Mouse (Mus musculus) forebrain, embryonic 13.5 days (tissue): ENCODE data around the gene S100a2. TPM values are rescaled to one million over a fixed set of nuclear protein-coding genes. Genes with fewer than 3 reads are reported as not detected.

ENCODE experiments used
- ATAC-seq: fragments of 200-750 bp; cut with Nextera tagmentation; 2 replicates; pipeline ENCODE4 v1.8.0; 2017
- H3K27ac ChIP-seq: fragments of 300-500 bp; sonication (generic); 2 replicates; pipeline ENCODE4 v1.5.1; 2015; ENCODE audit warnings: inconsistent platforms, mild to moderate bottlenecking, moderate library complexity
- H3K27me3 ChIP-seq: fragments of 300-500 bp; sonication (generic); 2 replicates; pipeline ENCODE4 v1.6.1; 2015; ENCODE audit warnings: mild to moderate bottlenecking, inconsistent platforms
- H3K36me3 ChIP-seq: fragments of 300-500 bp; sonication (generic); 2 replicates; pipeline ENCODE4 v1.6.1; 2015; ENCODE audit warnings: mild to moderate bottlenecking, inconsistent platforms; ENCODE audit not compliant: poor library complexity, severe bottlenecking
- H3K4me1 ChIP-seq: fragments of 300-500 bp; sonication (generic); 2 replicates; pipeline ENCODE4 v1.6.1; 2015; ENCODE audit warnings: inconsistent platforms
- H3K4me2 ChIP-seq: fragments of 300-500 bp; sonication (generic); 2 replicates; pipeline ENCODE4 v1.6.1; 2015; ENCODE audit warnings: inconsistent platforms, mild to moderate bottlenecking, moderate library complexity
- H3K4me3 ChIP-seq: fragments of 300-500 bp; sonication (generic); 2 replicates; pipeline ENCODE4 v1.5.1; 2015; ENCODE audit warnings: mild to moderate bottlenecking, inconsistent platforms
- H3K9ac ChIP-seq: fragments of 300-500 bp; sonication (generic); 2 replicates; pipeline ENCODE4 v1.6.1; 2015; ENCODE audit warnings: mild to moderate bottlenecking, inconsistent platforms
- H3K9me3 ChIP-seq: fragments of 300-500 bp; sonication (generic); replicated peaks from 2 replicates; pipeline ENCODE4 v1.6.1; 2016; ENCODE audit warnings: inconsistent platforms
- WGBS: fragments of 180-500 bp; shearing (Covaris S2); methylation state at CpG from one replicate; pipeline ENCODE4 v1.1.7; 2015; 5-methylcytosine and 5-hydroxymethylcytosine counted together
- polyA plus RNA-seq: library from polyadenylated mRNA; unstranded; fragments of >200 nt; fragmentation: Nextera tagmentation; extraction: Ambion mirVana; gene quantifications from 2 replicates; pipeline ENCODE4 v1.2.1, GENCODE M21; 2015

The S100a2 gene
- polyA plus RNA-seq, 1 experiment from 2014 or later, result not detected

GRCm38 (mm10) chr3:90582156-90582555, 7.9 kb upstream of the S100a2 start:
- WGBS, result 100% methylated on average over 1 of the region's 1 CpGs

GRCm38 (mm10) chr3:90582556-90582955, 7.5 kb upstream of the S100a2 start:
- no peaks in the 10 kb centered on the region for H3K36me3 ChIP-seq
- H3K27ac ChIP-seq, result no peak overlapping the region
- H3K4me2 ChIP-seq, result no peak overlapping the region
- WGBS, result 87% methylated on average over 4 of the region's 4 CpGs
- H3K27me3 ChIP-seq, result no peaks in the 10 kb centered on the region
- H3K4me1 ChIP-seq, result no peaks in the 10 kb centered on the region
- no peaks in the 10 kb centered on the region for H3K9me3 ChIP-seq
- ATAC-seq, result no peak
- H3K9ac ChIP-seq, result no peak overlapping the region
- no peak overlapping the region for H3K4me3 ChIP-seq

More at GRCm38 (mm10) chr3:90582156-90582555, 7.9 kb upstream of the S100a2 start:
- Histone ChIP-seq H3K27ac (no peak overlapping the region), H3K4me1 (no peaks in the 10 kb centered on the region), H3K4me3 (no peak overlapping the region), H3K27me3 (no peaks in the 10 kb centered on the region), H3K9ac (no peak overlapping the region), H3K36me3 (no peaks in the 10 kb centered on the region), H3K4me2 (no peak overlapping the region), H3K9me3 (no peaks in the 10 kb centered on the region)
- ATAC-seq, result no peak

- Histone ChIP-seq H3K9ac (no peak overlapping the region), H3K9me3 (no peaks in the 10 kb centered on the region), H3K36me3 (no peaks in the 10 kb centered on the region), H3K4me1 (no peaks in the 10 kb centered on the region), H3K4me3 (no peak overlapping the region), H3K27me3 (no peaks in the 10 kb centered on the region), H3K4me2 (no peak overlapping the region), H3K27ac (no peak overlapping the region)
- no peak for ATAC-seq
- WGBS, result 47% methylated on average over 3 of the region's 3 CpGs
These were observed 6.2 kb upstream of the S100a2 start for GRCm38 (mm10) chr3:90583893-90584292.

GRCm38 (mm10) chr3:90585595-90585994, 4.5 kb upstream of the S100a2 start:
- Histone ChIP-seq H3K4me2 (no peak overlapping the region), H3K9me3 (no peaks in the 10 kb centered on the region), H3K36me3 (no peaks in the 10 kb centered on the region), H3K27me3 (no peaks in the 10 kb centered on the region), H3K4me1 (no peaks in the 10 kb centered on the region), H3K9ac (no peak overlapping the region), H3K27ac (no peak overlapping the region), H3K4me3 (no peak overlapping the region)
- ATAC-seq, result peak; percentile 36
- 38% methylated on average over 5 of the region's 5 CpGs for WGBS

- Histone ChIP-seq H3K4me2 (no peak overlapping the region), H3K9me3 (no peaks in the 10 kb centered on the region), H3K36me3 (no peaks in the 10 kb centered on the region), H3K27ac (no peak overlapping the region), H3K9ac (no peak overlapping the region), H3K4me3 (no peak overlapping the region), H3K27me3 (no peaks in the 10 kb centered on the region), H3K4me1 (no peaks in the 10 kb centered on the region)
- ATAC-seq, result 0 out of 2 replicates have a peak, but pooled peaks have one; percentile 10
- WGBS, result 85% methylated on average over 15 of the region's 15 CpGs
These were observed 3.9 kb upstream of the S100a2 start for GRCm38 (mm10) chr3:90586016-90586643.

GRCm38 (mm10) chr3:90586906-90587305, 3.1 kb upstream of the S100a2 start:
- WGBS, result 78% methylated on average over 10 of the region's 10 CpGs
- H3K4me2 ChIP-seq, result no peak overlapping the region
- no peak for ATAC-seq

GRCm38 (mm10) chr3:90587361-90588101, 2.5 kb upstream of the S100a2 start:
- no peak for ATAC-seq
- H3K27me3 ChIP-seq, result no peaks in the 10 kb centered on the region
- H3K9me3 ChIP-seq, result no peaks in the 10 kb centered on the region
- H3K27ac ChIP-seq, result no peak overlapping the region
- no peak overlapping the region for H3K9ac ChIP-seq
- 89% methylated on average over 14 of the region's 14 CpGs for WGBS
- H3K4me1 ChIP-seq, result no peaks in the 10 kb centered on the region
- no peaks in the 10 kb centered on the region for H3K36me3 ChIP-seq
- H3K4me2 ChIP-seq, result no peak overlapping the region
- no peak overlapping the region for H3K4me3 ChIP-seq

More at GRCm38 (mm10) chr3:90586906-90587305, 3.1 kb upstream of the S100a2 start:
- H3K27me3 ChIP-seq, result no peaks in the 10 kb centered on the region
- H3K27ac ChIP-seq, result no peak overlapping the region
- no peaks in the 10 kb centered on the region for H3K36me3 ChIP-seq
- no peaks in the 10 kb centered on the region for H3K4me1 ChIP-seq
- no peak overlapping the region for H3K9ac ChIP-seq
- no peak overlapping the region for H3K4me3 ChIP-seq
- H3K9me3 ChIP-seq, result no peaks in the 10 kb centered on the region

GRCm38 (mm10) chr3:90589390-90589789, 657 bp upstream of the S100a2 start:
- H3K4me3 ChIP-seq, result no peak overlapping the region
- no peaks in the 10 kb centered on the region for H3K4me1 ChIP-seq
- H3K9ac ChIP-seq, result no peak overlapping the region
- H3K36me3 ChIP-seq, result no peaks in the 10 kb centered on the region
- 0 out of 2 replicates have a peak, but pooled peaks cover 4% of the 10 kb centered on the region for H3K9me3 ChIP-seq
- no peak for ATAC-seq
- no peak overlapping the region for H3K4me2 ChIP-seq
- no peaks in the 10 kb centered on the region for H3K27me3 ChIP-seq
- WGBS, result 88% methylated on average over 6 of the region's 6 CpGs
- no peak overlapping the region for H3K27ac ChIP-seq

GRCm38 (mm10) chr3:90594466-90594865, 4.4 kb downstream of the S100a2 start:
- Histone ChIP-seq H3K36me3 (no peaks in the 10 kb centered on the region), H3K4me2 (no peak overlapping the region), H3K4me3 (no peak overlapping the region), H3K9ac (no peak overlapping the region), H3K9me3 (0 out of 2 replicates have a peak, but pooled peaks cover 4% of the 10 kb centered on the region), H3K4me1 (no peaks in the 10 kb centered on the region), H3K27me3 (no peaks in the 10 kb centered on the region), H3K27ac (no peak overlapping the region)
- ATAC-seq, result no peak
- WGBS, result 93% methylated on average over 1 of the region's 1 CpGs

- no peak overlapping the region for H3K4me2 ChIP-seq
- WGBS, result 82% methylated on average over 5 of the region's 5 CpGs
- no peak for ATAC-seq
- H3K36me3 ChIP-seq, result no peaks in the 10 kb centered on the region
- H3K4me3 ChIP-seq, result no peak overlapping the region
- 0 out of 2 replicates have a peak, but pooled peaks cover 4% of the 10 kb centered on the region for H3K9me3 ChIP-seq
- H3K4me1 ChIP-seq, result no peaks in the 10 kb centered on the region
- no peaks in the 10 kb centered on the region for H3K27me3 ChIP-seq
- no peak overlapping the region for H3K9ac ChIP-seq
- H3K27ac ChIP-seq, result no peak overlapping the region
These were observed 5.5 kb downstream of the S100a2 start for GRCm38 (mm10) chr3:90595556-90595955.

GRCm38 (mm10) chr3:90596810-90597209, 6.8 kb downstream of the S100a2 start:
- H3K4me2 ChIP-seq, result no peak overlapping the region
- no peaks in the 10 kb centered on the region; the same call in 1 of the 2 replicates for H3K27me3 ChIP-seq
- no peak for ATAC-seq
- H3K4me1 ChIP-seq, result no peaks in the 10 kb centered on the region
- H3K4me3 ChIP-seq, result no peak overlapping the region
- no peaks in the 10 kb centered on the region for H3K36me3 ChIP-seq
- H3K9ac ChIP-seq, result no peak overlapping the region
- H3K27ac ChIP-seq, result no peak overlapping the region
- WGBS, result 87% methylated on average over 6 of the region's 6 CpGs
- H3K9me3 ChIP-seq, result 0 out of 2 replicates have a peak, but pooled peaks cover 4% of the 10 kb centered on the region

GRCm38 (mm10) chr3:90597736-90598135, 7.7 kb downstream of the S100a2 start:
- H3K36me3 ChIP-seq, result no peaks in the 10 kb centered on the region
- H3K4me2 ChIP-seq, result no peak overlapping the region
- no peak overlapping the region for H3K4me3 ChIP-seq
- ATAC-seq, result no peak
- H3K27ac ChIP-seq, result no peak overlapping the region
- H3K27me3 ChIP-seq, result no peaks in the 10 kb centered on the region; the same call in 1 of the 2 replicates
- 0 out of 2 replicates have a peak, but pooled peaks cover 4% of the 10 kb centered on the region for H3K9me3 ChIP-seq
- H3K9ac ChIP-seq, result no peak overlapping the region
- H3K4me1 ChIP-seq, result no peaks in the 10 kb centered on the region
- 59% methylated on average over 6 of the region's 6 CpGs for WGBS
